Comparison of ENCODE assay signal across 19 mouse cellular contexts in the genomic region with DNA sequence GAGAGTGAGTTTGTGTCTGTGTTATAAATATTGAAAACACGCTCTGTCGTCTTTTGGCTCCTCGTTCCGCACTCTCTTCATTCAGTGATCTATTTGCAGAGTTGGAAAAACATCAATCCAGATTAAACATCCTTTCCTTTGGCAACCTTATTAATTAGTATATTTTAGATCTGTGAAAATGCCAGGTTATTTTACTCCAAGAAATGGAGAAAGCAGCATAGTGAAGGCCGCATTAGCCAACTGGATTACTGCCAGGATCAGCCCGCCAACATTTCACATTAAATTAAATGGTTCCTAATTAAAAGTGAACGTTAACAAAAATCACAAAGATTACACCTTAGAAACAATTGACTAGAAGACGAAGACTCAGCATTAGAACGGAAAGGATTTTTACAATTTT.
DNase-seq lines count a peak whose midpoint lies in the region; ATAC-seq and TF ChIP-seq lines count a peak whose summit lies in the region.
"Had no signal": no experiment of that assay in that cellular context is flagged by ENCODE, and none has a peak within 500 bp of the region (broad histone marks: within the 10 kb centered on the region; RNA-seq: fewer than 3 reads in every experiment).

No protein-coding gene starts in this region.

- H3K27me3 ChIP-seq in hindbrain, postnatal 0 days (ENCODE audit: insufficient read depth, low read length), result no peaks in the 10 kb centered on the region
- no peaks in the 10 kb centered on the region for H3K27me3 ChIP-seq in hindbrain, embryonic 16.5 days (replicated peaks; ENCODE audit: control insufficient read depth, insufficient read depth, low read length)
- H3K27me3 ChIP-seq in midbrain, postnatal 0 days (ENCODE audit: insufficient read depth, low read length), result no peaks in the 10 kb centered on the region
- no peaks in the 10 kb centered on the region for H3K27me3 ChIP-seq in midbrain, embryonic 15.5 days (replicated peaks)
- no peaks in the 10 kb centered on the region for H3K27me3 ChIP-seq in forebrain, postnatal 0 days (ENCODE audit: insufficient read depth, low read length)
- H3K27me3 ChIP-seq: embryonic facial prominence, embryonic 13.5 days; heart, embryonic 12.5 days had no signal

- 58% methylated on average over 9 of the region's 9 CpGs for WGBS in hindbrain, postnatal 0 days
- WGBS in hindbrain, embryonic 16.5 days, result 69% methylated on average over 9 of the region's 9 CpGs
- WGBS in midbrain, postnatal 0 days, result 70% methylated on average over 9 of the region's 9 CpGs
- 76% methylated on average over 9 of the region's 9 CpGs for WGBS in midbrain, embryonic 15.5 days
- WGBS in forebrain, postnatal 0 days, result 29% methylated on average over 9 of the region's 9 CpGs

- no peaks in the 10 kb centered on the region for H3K36me3 ChIP-seq in hindbrain, postnatal 0 days (ENCODE audit: insufficient read depth, low read length)
- no peaks in the 10 kb centered on the region for H3K36me3 ChIP-seq in hindbrain, embryonic 16.5 days (ENCODE audit: control insufficient read depth, insufficient read depth, low read length)
- no peaks in the 10 kb centered on the region for H3K36me3 ChIP-seq in midbrain, postnatal 0 days (ENCODE audit: insufficient read depth, low read length)
- H3K36me3 ChIP-seq in midbrain, embryonic 15.5 days (replicated peaks), result no peaks in the 10 kb centered on the region
- H3K36me3 ChIP-seq in forebrain, postnatal 0 days (ENCODE audit: insufficient read depth), result no peaks in the 10 kb centered on the region
- H3K36me3 ChIP-seq: embryonic facial prominence, embryonic 13.5 days; heart, embryonic 12.5 days; hindbrain, embryonic 10.5 days had no signal

- H3K27ac ChIP-seq in hindbrain, postnatal 0 days, result no peak overlapping the region
- no peak overlapping the region for H3K27ac ChIP-seq in hindbrain, embryonic 16.5 days (ENCODE audit: low read depth, low read length)
- no peak overlapping the region for H3K27ac ChIP-seq in midbrain, postnatal 0 days (ENCODE audit: low read depth, low read length)
- H3K27ac ChIP-seq in midbrain, embryonic 15.5 days, result no peak overlapping the region
- no peak overlapping the region for H3K27ac ChIP-seq in forebrain, postnatal 0 days (ENCODE audit: low read depth, low read length)
- H3K27ac ChIP-seq: embryonic facial prominence, embryonic 13.5 days; heart, adult 2 months; hindbrain, embryonic 10.5 days; hindbrain, embryonic 14.5 days had no signal

- H3K4me3 ChIP-seq in hindbrain, postnatal 0 days (ENCODE audit: low read length), result no peak overlapping the region
- H3K4me3 ChIP-seq in hindbrain, embryonic 16.5 days (ENCODE audit: low read length), result no peak overlapping the region
- no peak overlapping the region for H3K4me3 ChIP-seq in midbrain, postnatal 0 days (ENCODE audit: low read depth, low read length)
- no peak overlapping the region for H3K4me3 ChIP-seq in midbrain, embryonic 15.5 days
- no peak overlapping the region for H3K4me3 ChIP-seq in forebrain, postnatal 0 days (ENCODE audit: low read depth, low read length)
- H3K4me3 ChIP-seq: embryonic facial prominence, embryonic 13.5 days; heart, adult 2 months; heart, embryonic 12.5 days; hindbrain, embryonic 10.5 days had no signal

- no peak for ATAC-seq in hindbrain, postnatal 0 days
- ATAC-seq in hindbrain, embryonic 16.5 days, result no peak
- ATAC-seq in midbrain, postnatal 0 days (ENCODE audit: low FRiP score), result no peak
- no peak for ATAC-seq in midbrain, embryonic 15.5 days (replicated peaks)
- ATAC-seq in forebrain, postnatal 0 days, result peak; percentile 14; the same call in 1 of the 2 replicates
- ATAC-seq: inflammation-experienced regulatory T-cells, adult 6 months; intestine, postnatal 0 days had no signal

- no peak for TF ChIP-seq CTCF in hindbrain, postnatal 0 days (IDR thresholded peaks at IDR 0.05; ENCODE audit: low read depth)
- TF ChIP-seq CTCF in midbrain, postnatal 0 days (IDR thresholded peaks at IDR 0.05), result no peak
- no peak for TF ChIP-seq CTCF in forebrain, postnatal 0 days (IDR thresholded peaks at IDR 0.05; ENCODE audit: low read depth)

- no peaks in the 10 kb centered on the region for H3K9me3 ChIP-seq in hindbrain, postnatal 0 days (ENCODE audit: low read length)
- no peaks in the 10 kb centered on the region for H3K9me3 ChIP-seq in hindbrain, embryonic 16.5 days (ENCODE audit: control insufficient read depth, low read length)
- no peaks in the 10 kb centered on the region for H3K9me3 ChIP-seq in midbrain, postnatal 0 days (ENCODE audit: low read length)
- H3K9me3 ChIP-seq in midbrain, embryonic 15.5 days, result no peaks in the 10 kb centered on the region
- H3K9me3 ChIP-seq in forebrain, postnatal 0 days (ENCODE audit: low read length), result no peaks in the 10 kb centered on the region
- H3K9me3 ChIP-seq: embryonic facial prominence, embryonic 13.5 days; heart, embryonic 12.5 days; hindbrain, embryonic 10.5 days had no signal

- H3K4me1 ChIP-seq in hindbrain, postnatal 0 days (ENCODE audit: insufficient read depth, low read length), result no peaks in the 10 kb centered on the region
- no peaks in the 10 kb centered on the region for H3K4me1 ChIP-seq in hindbrain, embryonic 16.5 days (ENCODE audit: control insufficient read depth, insufficient read depth, low read depth, low read length)
- H3K4me1 ChIP-seq in midbrain, postnatal 0 days (ENCODE audit: insufficient read depth, low read length), result no peaks in the 10 kb centered on the region
- H3K4me1 ChIP-seq in midbrain, embryonic 15.5 days, result no peaks in the 10 kb centered on the region
- no peaks in the 10 kb centered on the region for H3K4me1 ChIP-seq in forebrain, postnatal 0 days (ENCODE audit: insufficient read depth)
- H3K4me1 ChIP-seq: embryonic facial prominence, embryonic 13.5 days; heart, embryonic 12.5 days; hindbrain, embryonic 10.5 days had no signal

- no peak overlapping the region for H3K9ac ChIP-seq in hindbrain, postnatal 0 days (replicated peaks; ENCODE audit: low read length)
- no peak overlapping the region for H3K9ac ChIP-seq in hindbrain, embryonic 16.5 days (ENCODE audit: low read depth, low read length)
- H3K9ac ChIP-seq in midbrain, postnatal 0 days (replicated peaks; ENCODE audit: low read length, poor library complexity, severe bottlenecking), result no peak overlapping the region
- H3K9ac ChIP-seq in midbrain, embryonic 15.5 days, result no peak overlapping the region
- no peak overlapping the region for H3K9ac ChIP-seq in forebrain, postnatal 0 days
- H3K9ac ChIP-seq: embryonic facial prominence, embryonic 13.5 days; heart, embryonic 12.5 days; hindbrain, embryonic 14.5 days had no signal

- DNase-seq in cerebellum, postnatal 14 days, result peak; percentile 54 to 64
- DNase-seq in cerebellum, adult 8-10 months, result no peak
- peak; percentile 21 for DNase-seq in hindbrain, postnatal 0 days (ENCODE audit: low spot score)
- DNase-seq in midbrain, postnatal 0 days (ENCODE audit: low spot score), result peak; percentile 30
- DNase-seq in forebrain, postnatal 0 days, result peak; percentile 59
- no peak for DNase-seq in urinary bladder, postnatal 36 days (ENCODE audit: low spot score in 2 of 2)
- DNase-seq: adrenal gland, postnatal 10 days; cerebellum, adult 2 months; cerebellum, postnatal 36 days; gastrocnemius, postnatal 10 days; heart, adult 2 months had no signal

- H3K4me2 ChIP-seq in hindbrain, postnatal 0 days (ENCODE audit: low read depth, low read length), result no peak overlapping the region
- no peak overlapping the region for H3K4me2 ChIP-seq in hindbrain, embryonic 16.5 days (ENCODE audit: low read length)
- H3K4me2 ChIP-seq in midbrain, postnatal 0 days (ENCODE audit: low read depth, low read length, poor library complexity, severe bottlenecking), result no peak overlapping the region
- H3K4me2 ChIP-seq in midbrain, embryonic 15.5 days, result no peak overlapping the region
- H3K4me2 ChIP-seq in forebrain, postnatal 0 days (ENCODE audit: low read depth), result no peak overlapping the region
- H3K4me2 ChIP-seq: embryonic facial prominence, embryonic 13.5 days; heart, embryonic 12.5 days; hindbrain, embryonic 14.5 days had no signal

Comparison
In these comparisons a context has a peak if more than half of its experiments do, and no peak if none do; other contexts are left out.
1. DNase-seq: peak in cerebellum, postnatal 14 days (2 of 2), hindbrain, postnatal 0 days (single experiment), midbrain, postnatal 0 days (single experiment) and forebrain, postnatal 0 days (single experiment); none in cerebellum, adult 8-10 months (single experiment) and urinary bladder, postnatal 36 days (0 of 2).